9 mouse cellular contexts compared by ENCODE assay signal in genomic region chr16:93729801-93730721, GRCm38 (mm10). TPM values are rescaled to one million over a fixed set of nuclear protein-coding genes. Genes with fewer than 3 reads are reported as not detected.
DNase-seq lines count a peak whose midpoint lies in the region; ATAC-seq and TF ChIP-seq lines count a peak whose summit lies in the region.
"Had no signal": no experiment of that assay in that cellular context is flagged by ENCODE, and none has a peak within 500 bp of the region (broad histone marks: within the 10 kb centered on the region; RNA-seq: fewer than 3 reads in every experiment).

No protein-coding gene starts in this region.

- WGBS in midbrain, embryonic 14.5 days: 81% methylated on average over 23 of the region's 23 CpGs
- 78% methylated on average over 23 of the region's 23 CpGs for WGBS in midbrain, embryonic 16.5 days
- 80% methylated on average over 23 of the region's 23 CpGs for WGBS in kidney, adult 2 months

- H3K36me3 ChIP-seq in midbrain, embryonic 14.5 days (ENCODE audit: control insufficient read depth, insufficient read depth, low read length): peaks cover 25% of the 10 kb centered on the region
- peaks cover 8% of the 10 kb centered on the region for H3K36me3 ChIP-seq in midbrain, embryonic 16.5 days (ENCODE audit: control insufficient read depth, insufficient read depth, low read length)
- no peaks in the 10 kb centered on the region for H3K36me3 ChIP-seq in kidney, adult 2 months (ENCODE audit: control insufficient read depth, insufficient read depth, low read length)

- TF ChIP-seq CTCF in kidney, adult 2 months (conservative IDR thresholded peaks at IDR 0.05; ENCODE audit: insufficient read depth, insufficient read length, low read depth, low read length): no peak

- H3K4me2 ChIP-seq in midbrain, embryonic 14.5 days (ENCODE audit: low read length): no peak overlapping the region
- no peak overlapping the region for H3K4me2 ChIP-seq in midbrain, embryonic 16.5 days (ENCODE audit: low read length)
- H3K4me2 ChIP-seq: liver, embryonic 11.5 days had no signal

- ATAC-seq in midbrain, embryonic 14.5 days (ENCODE audit: low FRiP score, low TSS enrichment): no peak
- ATAC-seq in midbrain, embryonic 16.5 days: no peak
- ATAC-seq in megakaryocyte-erythroid progenitor cell, adult 5-6 weeks (replicated peaks; ENCODE audit: low FRiP score, low TSS enrichment, poor library complexity, severe bottlenecking): no peak

- H3K27me3 ChIP-seq in midbrain, embryonic 14.5 days (ENCODE audit: control insufficient read depth, insufficient read depth, low read length): no peaks in the 10 kb centered on the region
- no peaks in the 10 kb centered on the region for H3K27me3 ChIP-seq in midbrain, embryonic 16.5 days (ENCODE audit: control insufficient read depth, insufficient read depth, low read depth, low read length)
- H3K27me3 ChIP-seq in kidney, adult 2 months (replicated peaks; ENCODE audit: control insufficient read depth, insufficient read depth, low read length): no peaks in the 10 kb centered on the region

- H3K4me1 ChIP-seq in midbrain, embryonic 14.5 days (ENCODE audit: control insufficient read depth, insufficient read depth, low read length): no peaks in the 10 kb centered on the region
- H3K4me1 ChIP-seq in midbrain, embryonic 16.5 days (ENCODE audit: control insufficient read depth, insufficient read depth, low read length): no peaks in the 10 kb centered on the region
- H3K4me1 ChIP-seq in kidney, adult 2 months (ENCODE audit: control insufficient read depth, insufficient read depth, low read length): no peaks in the 10 kb centered on the region

- no peak overlapping the region for H3K4me3 ChIP-seq in midbrain, embryonic 14.5 days (replicated peaks; ENCODE audit: low read depth, low read length)
- H3K4me3 ChIP-seq in midbrain, embryonic 16.5 days (ENCODE audit: low read depth, low read length): no peak overlapping the region
- H3K4me3 ChIP-seq in kidney, adult 2 months (ENCODE audit: insufficient read depth, low read depth, low read length): no peak overlapping the region

- no peak overlapping the region for H3K9ac ChIP-seq in midbrain, embryonic 14.5 days (replicated peaks; ENCODE audit: low read length)
- no peak overlapping the region for H3K9ac ChIP-seq in midbrain, embryonic 16.5 days (ENCODE audit: low read depth, low read length)

- no peaks in the 10 kb centered on the region for H3K9me3 ChIP-seq in midbrain, embryonic 14.5 days (ENCODE audit: control insufficient read depth, low read length)
- no peaks in the 10 kb centered on the region for H3K9me3 ChIP-seq in midbrain, embryonic 16.5 days (replicated peaks; ENCODE audit: control insufficient read depth, low read length, poor library complexity, severe bottlenecking)

- no peak for TF ChIP-seq POLR2A in kidney, adult 2 months (IDR thresholded peaks at IDR 0.05; ENCODE audit: low read depth, low read length)

- no peak overlapping the region; the same call in 1 of the 2 replicates for H3K27ac ChIP-seq in midbrain, embryonic 14.5 days (replicated peaks; ENCODE audit: low read depth, low read length)
- no peak overlapping the region; the same call in 1 of the 2 replicates for H3K27ac ChIP-seq in midbrain, embryonic 16.5 days (ENCODE audit: low read length)
- H3K27ac ChIP-seq in kidney, adult 2 months (ENCODE audit: insufficient read depth, low read depth, low read length): no peak overlapping the region

- DNase-seq in adrenal gland, postnatal 10 days: peak; percentile 38
- DNase-seq in adrenal gland, adult 18-20 months (ENCODE audit: low spot score in 2 of 2): no peak
- DNase-seq in midbrain, embryonic 14.5 days: peak; percentile 31
- DNase-seq in layer of hippocampus, postnatal 10 days (ENCODE audit: low spot score in 2 of 2): peak; percentile 42 to 60
- peak; percentile 29 for DNase-seq in telencephalon, adult 2 months (ENCODE audit: low read depth, low spot score)
- no peak for DNase-seq in kidney, adult 2 months

RNA-seq across cellular contexts. Expression of gene Dop1b, which starts 18.4 kb away (rescaled TPM):
- total RNA-seq in adrenal gland, postnatal 10 days (2021): 10 to 100 TPM; 21.2 to 27.4 TPM
- total RNA-seq in adrenal gland, adult 18-20 months (2021): 10 to 100 TPM; 17.6 to 21.8 TPM
- polyA plus RNA-seq in midbrain, embryonic 14.5 days (2014; fragmentation: Nextera tagmentation; extraction: Ambion mirVana): 36.5 and 40.3 TPM in 2 replicates
- polyA plus RNA-seq in midbrain, embryonic 16.5 days (2015; fragmentation: Nextera tagmentation; extraction: Ambion mirVana): 41.0 and 42.0 TPM in 2 replicates
- 10 to 100 TPM; 90.1 to 93.3 TPM for total RNA-seq in layer of hippocampus, postnatal 10 days (2021)
- 23.8 and 28.2 TPM in 2 replicates for polyA plus RNA-seq in kidney, adult 2 months (2012; rRNA removed)
- total RNA-seq in megakaryocyte-erythroid progenitor cell, adult 5-6 weeks (2014; fragmentation: Nextera tagmentation): 38.8 and 63.3 TPM in 2 replicates
- total RNA-seq in megakaryocyte-erythroid progenitor cell, adult 5-6 weeks (2017): 9.1 and 17.6 TPM in 2 replicates

RNA-seq across cellular contexts. Expression of gene Cbr3, which starts 47.0 kb away (rescaled TPM):
- total RNA-seq in adrenal gland, postnatal 10 days (2021): 1 to 10 TPM; 8.7 to 8.8 TPM
- total RNA-seq in adrenal gland, adult 18-20 months (2021): 1 to 10 TPM; 6.4 to 8.8 TPM
- polyA plus RNA-seq in midbrain, embryonic 14.5 days (2014; fragmentation: Nextera tagmentation; extraction: Ambion mirVana): 0.93 and 1.1 TPM in 2 replicates
- polyA plus RNA-seq in midbrain, embryonic 16.5 days (2015; fragmentation: Nextera tagmentation; extraction: Ambion mirVana): 1.1 and 3.0 TPM in 2 replicates
- 10 to 100 TPM; 12.5 to 13.9 TPM for total RNA-seq in layer of hippocampus, postnatal 10 days (2021)
- polyA plus RNA-seq in kidney, adult 2 months (2012; rRNA removed): 4.9 and 5.0 TPM in 2 replicates
- total RNA-seq in megakaryocyte-erythroid progenitor cell, adult 5-6 weeks (2014; fragmentation: Nextera tagmentation): 1.5 TPM in 1 of 2 replicates, not detected in the other
- total RNA-seq in megakaryocyte-erythroid progenitor cell, adult 5-6 weeks (2017): not detected in 2 replicates

Comparison
In these comparisons a context has a peak if more than half of its experiments do, and no peak if none do; other contexts are left out.
1. DNase-seq: peak in adrenal gland, postnatal 10 days (single experiment), midbrain, embryonic 14.5 days (single experiment), layer of hippocampus, postnatal 10 days (2 of 2) and telencephalon, adult 2 months (single experiment); none in adrenal gland, adult 18-20 months (0 of 2) and kidney, adult 2 months (single experiment).